Mouse (Mus musculus): ENCODE measurements around the gene Shc4.

The Shc4 gene

GRCm38 (mm10) chr2:125724086-125724430 is at the start of gene Shc4:
Shc4 (minus strand) TSS chr2:125724148.
- no peak for DNase-seq (ENCODE audit: low spot score)

GRCm38 (mm10) chr2:125765029-125765428 is 41.1 kb upstream of the Shc4 start:
- DNase-seq (ENCODE audit: low spot score) = no peak

- no peak for DNase-seq (ENCODE audit: low spot score)
These were observed 40.6 kb upstream of the Shc4 start for GRCm38 (mm10) chr2:125764531-125764930.

GRCm38 (mm10) chr2:125749330-125749729 is 25.4 kb upstream of the Shc4 start:
- DNase-seq (ENCODE audit: low spot score) = no peak

- DNase-seq (ENCODE audit: low spot score) = no peak
These were observed 15.4 kb upstream of the Shc4 start for GRCm38 (mm10) chr2:125739338-125739737.

GRCm38 (mm10) chr2:125738718-125739117 is 14.8 kb upstream of the Shc4 start:
- DNase-seq (ENCODE audit: low spot score) = no peak

- no peak for DNase-seq (ENCODE audit: low spot score)
These were observed 12.0 kb upstream of the Shc4 start for GRCm38 (mm10) chr2:125736025-125736343.

- no peak for DNase-seq (ENCODE audit: low spot score)
These were observed 11.5 kb upstream of the Shc4 start for GRCm38 (mm10) chr2:125735333-125736024.

GRCm38 (mm10) chr2:125734741-125735140 is 10.8 kb upstream of the Shc4 start:
- no peak for DNase-seq (ENCODE audit: low spot score)

- peak; percentile 98 for DNase-seq (ENCODE audit: low spot score)
These were observed 8.0 kb upstream of the Shc4 start for GRCm38 (mm10) chr2:125731763-125732560.

GRCm38 (mm10) chr2:125724546-125725114 is 682 bp upstream of the Shc4 start:
- no peak for DNase-seq (ENCODE audit: low spot score)

GRCm38 (mm10) chr2:125723408-125724085 is 401 bp downstream of the Shc4 start:
- peak; percentile 82 for DNase-seq (ENCODE audit: low spot score)

GRCm38 (mm10) chr2:125723086-125723407 is 901 bp downstream of the Shc4 start:
- no peak for DNase-seq (ENCODE audit: low spot score)

- no peak for DNase-seq (ENCODE audit: low spot score)
These were observed 7.3 kb downstream of the Shc4 start for GRCm38 (mm10) chr2:125716599-125716998.

- DNase-seq (ENCODE audit: low spot score) = no peak
These were observed 17.4 kb downstream of the Shc4 start for GRCm38 (mm10) chr2:125706510-125706921.

GRCm38 (mm10) chr2:125704907-125705631 is 18.9 kb downstream of the Shc4 start:
- DNase-seq (ENCODE audit: low spot score) = no peak

GRCm38 (mm10) chr2:125702851-125703250 is 21.1 kb downstream of the Shc4 start:
- no peak for DNase-seq (ENCODE audit: low spot score)

- no peak for DNase-seq (ENCODE audit: low spot score)
These were observed 22.3 kb downstream of the Shc4 start for GRCm38 (mm10) chr2:125701606-125702005.

GRCm38 (mm10) chr2:125696219-125696618 is 27.7 kb downstream of the Shc4 start:
- DNase-seq (ENCODE audit: low spot score) = no peak

GRCm38 (mm10) chr2:125694798-125695197 is 29.1 kb downstream of the Shc4 start:
- DNase-seq (ENCODE audit: low spot score) = no peak

GRCm38 (mm10) chr2:125692010-125692409 is 31.9 kb downstream of the Shc4 start:
- DNase-seq (ENCODE audit: low spot score) = no peak

- peak; percentile 47 for DNase-seq (ENCODE audit: low spot score)
These were observed 38.4 kb downstream of the Shc4 start for GRCm38 (mm10) chr2:125685441-125686150.

All from testis, postnatal 10 days (tissue).